Mouse (Mus musculus): ENCODE data around the gene Appl2. TPM values are rescaled to one million over a fixed set of nuclear protein-coding genes. Genes with fewer than 3 reads are reported as not detected.

The Appl2 gene
- polyA plus RNA-seq, 1 experiment = 121 TPM

- no peak for TF ChIP-seq POLR2A (IDR thresholded peaks at IDR 0.05; ENCODE audit: borderline replicate concordance, low read depth, low read length)
- no peak for TF ChIP-seq CTCF (IDR thresholded peaks at IDR 0.05; ENCODE audit: low read depth, low read length)
- Histone ChIP-seq H3K27ac (ENCODE audit: insufficient read depth, low read depth, low read length) (no peak overlapping the region), H3K4me3 (ENCODE audit: insufficient read depth, low read length) (no peak overlapping the region), H3K4me1 (ENCODE audit: control insufficient read depth, insufficient read depth, low read length) (peaks cover 26% of the 10 kb centered on the region)
These were observed 15.6 kb downstream of the Appl2 start for GRCm38 (mm10) chr10:83632806-83633374.

GRCm38 (mm10) chr10:83631775-83632174 lies 16.8 kb downstream of the Appl2 start:
- Histone ChIP-seq H3K27ac (ENCODE audit: insufficient read depth, low read depth, low read length) (no peak overlapping the region), H3K4me1 (ENCODE audit: control insufficient read depth, insufficient read depth, low read length) (peaks cover 21% of the 10 kb centered on the region), H3K4me3 (ENCODE audit: insufficient read depth, low read length) (no peak overlapping the region)
- TF ChIP-seq CTCF (IDR thresholded peaks at IDR 0.05; ENCODE audit: low read depth, low read length) (no peak), POLR2A (IDR thresholded peaks at IDR 0.05; ENCODE audit: borderline replicate concordance, low read depth, low read length) (no peak)

- H3K4me1 ChIP-seq (ENCODE audit: control insufficient read depth, insufficient read depth, low read length) = peaks cover 16% of the 10 kb centered on the region
- H3K4me3 ChIP-seq (ENCODE audit: insufficient read depth, low read length) = no peak overlapping the region
- H3K27ac ChIP-seq (ENCODE audit: insufficient read depth, low read depth, low read length) = no peak overlapping the region
- no peak for TF ChIP-seq POLR2A (IDR thresholded peaks at IDR 0.05; ENCODE audit: borderline replicate concordance, low read depth, low read length)
- no peak for TF ChIP-seq CTCF (IDR thresholded peaks at IDR 0.05; ENCODE audit: low read depth, low read length)
These were observed 17.6 kb downstream of the Appl2 start for GRCm38 (mm10) chr10:83630899-83631298.

- no peak overlapping the region for H3K27ac ChIP-seq (ENCODE audit: insufficient read depth, low read depth, low read length)
- TF ChIP-seq CTCF (IDR thresholded peaks at IDR 0.05; ENCODE audit: low read depth, low read length) = no peak
- no peak for TF ChIP-seq POLR2A (IDR thresholded peaks at IDR 0.05; ENCODE audit: borderline replicate concordance, low read depth, low read length)
These were observed 18.7 kb downstream of the Appl2 start for GRCm38 (mm10) chr10:83629878-83630277.

GRCm38 (mm10) chr10:83629190-83629781 lies 19.3 kb downstream of the Appl2 start:
- H3K4me3 ChIP-seq (ENCODE audit: insufficient read depth, low read length) = no peak overlapping the region
- no peak overlapping the region for H3K27ac ChIP-seq (ENCODE audit: insufficient read depth, low read depth, low read length)
- no peak for TF ChIP-seq POLR2A (IDR thresholded peaks at IDR 0.05; ENCODE audit: borderline replicate concordance, low read depth, low read length)
- TF ChIP-seq CTCF (IDR thresholded peaks at IDR 0.05; ENCODE audit: low read depth, low read length) = no peak
- peaks cover 2% of the 10 kb centered on the region for H3K4me1 ChIP-seq (ENCODE audit: control insufficient read depth, insufficient read depth, low read length)

More at GRCm38 (mm10) chr10:83629878-83630277, 18.7 kb downstream of the Appl2 start:
- Histone ChIP-seq H3K4me1 (ENCODE audit: control insufficient read depth, insufficient read depth, low read length) (peaks cover 6% of the 10 kb centered on the region), H3K4me3 (ENCODE audit: insufficient read depth, low read length) (no peak overlapping the region)

- no peak overlapping the region for H3K27ac ChIP-seq (ENCODE audit: insufficient read depth, low read depth, low read length)
- no peak for TF ChIP-seq POLR2A (IDR thresholded peaks at IDR 0.05; ENCODE audit: borderline replicate concordance, low read depth, low read length)
- no peak for TF ChIP-seq CTCF (IDR thresholded peaks at IDR 0.05; ENCODE audit: low read depth, low read length)
- no peaks in the 10 kb centered on the region for H3K4me1 ChIP-seq (ENCODE audit: control insufficient read depth, insufficient read depth, low read length)
- H3K4me3 ChIP-seq (ENCODE audit: insufficient read depth, low read length) = no peak overlapping the region
These were observed 20.3 kb downstream of the Appl2 start for GRCm38 (mm10) chr10:83628241-83628640.

- TF ChIP-seq POLR2A (IDR thresholded peaks at IDR 0.05; ENCODE audit: borderline replicate concordance, low read depth, low read length) (no peak), CTCF (IDR thresholded peaks at IDR 0.05; ENCODE audit: low read depth, low read length) (no peak)
- Histone ChIP-seq H3K4me3 (ENCODE audit: insufficient read depth, low read length) (no peak overlapping the region), H3K27ac (ENCODE audit: insufficient read depth, low read depth, low read length) (no peak overlapping the region), H3K4me1 (ENCODE audit: control insufficient read depth, insufficient read depth, low read length) (no peaks in the 10 kb centered on the region)
These were observed 21.3 kb downstream of the Appl2 start for GRCm38 (mm10) chr10:83627113-83627687.

- no peak overlapping the region for H3K4me3 ChIP-seq (ENCODE audit: insufficient read depth, low read length)
- no peaks in the 10 kb centered on the region for H3K4me1 ChIP-seq (ENCODE audit: control insufficient read depth, insufficient read depth, low read length)
- H3K27ac ChIP-seq (ENCODE audit: insufficient read depth, low read depth, low read length) = no peak overlapping the region
- no peak for TF ChIP-seq POLR2A (IDR thresholded peaks at IDR 0.05; ENCODE audit: borderline replicate concordance, low read depth, low read length)
- TF ChIP-seq CTCF (IDR thresholded peaks at IDR 0.05; ENCODE audit: low read depth, low read length) = no peak
These were observed 23.7 kb downstream of the Appl2 start for GRCm38 (mm10) chr10:83624841-83625240.

GRCm38 (mm10) chr10:83624065-83624464 lies 24.5 kb downstream of the Appl2 start:
- Histone ChIP-seq H3K4me1 (ENCODE audit: control insufficient read depth, insufficient read depth, low read length) (no peaks in the 10 kb centered on the region), H3K4me3 (ENCODE audit: insufficient read depth, low read length) (no peak overlapping the region), H3K27ac (ENCODE audit: insufficient read depth, low read depth, low read length) (no peak overlapping the region)
- TF ChIP-seq CTCF (IDR thresholded peaks at IDR 0.05; ENCODE audit: low read depth, low read length) (no peak), POLR2A (IDR thresholded peaks at IDR 0.05; ENCODE audit: borderline replicate concordance, low read depth, low read length) (no peak)

GRCm38 (mm10) chr10:83620350-83621055 lies 28.0 kb downstream of the Appl2 start:
- Histone ChIP-seq H3K4me1 (ENCODE audit: control insufficient read depth, insufficient read depth, low read length) (no peaks in the 10 kb centered on the region), H3K4me3 (ENCODE audit: insufficient read depth, low read length) (no peak overlapping the region), H3K27ac (ENCODE audit: insufficient read depth, low read depth, low read length) (no peak overlapping the region)
- no peak for TF ChIP-seq POLR2A (IDR thresholded peaks at IDR 0.05; ENCODE audit: borderline replicate concordance, low read depth, low read length)
